Mouse (Mus musculus) myocyte (in vitro differentiated cells): ENCODE measurements around the gene Cask.

Experiments
- E2F4 ChIP-seq: IDR thresholded peaks from one replicate; pipeline ENCODE4 v1.6.1; 2011; ENCODE audit warnings: mild to moderate bottlenecking, control low read depth, moderate library complexity; ENCODE audit not compliant: insufficient read depth
- POLR2A ChIP-seq: IDR thresholded peaks from one replicate; pipeline ENCODE4 v1.6.1; 2011; ENCODE audit warnings: low read depth, mild to moderate bottlenecking, control low read depth, moderate library complexity; ENCODE audit not compliant: insufficient read length

DNA sequence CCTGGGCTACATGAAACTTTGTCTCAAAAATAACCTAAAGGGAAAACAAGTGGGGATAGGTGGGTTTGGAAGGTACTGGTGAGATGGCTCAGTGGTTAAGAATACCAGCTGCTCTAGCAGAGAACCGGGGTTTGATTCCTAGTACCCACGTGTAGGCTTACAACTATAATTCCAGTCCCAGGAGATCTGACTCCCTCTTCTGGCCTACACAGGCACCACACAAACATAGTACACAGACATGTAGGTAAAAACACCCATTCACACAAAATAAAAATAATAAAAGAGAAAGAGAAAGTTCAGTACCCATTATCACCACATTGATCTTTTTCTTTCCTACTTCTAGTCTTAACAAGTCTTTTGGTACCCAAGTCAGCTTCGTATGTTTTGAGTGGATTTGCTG lies 379.2 kb downstream of the Cask start:
- TF ChIP-seq POLR2A = no peak
- no peak for TF ChIP-seq E2F4
